Mouse (Mus musculus) liver, embryonic 14.5 days (tissue): ENCODE results near the gene Vmp1.

Source experiments
- CTCF ChIP-seq: IDR thresholded peaks from 2 replicates; pipeline ENCODE4 v1.5.1; 2016; ENCODE audit warnings: antibody characterized with exemption, low read depth, control low read depth
- EP300 ChIP-seq: IDR thresholded peaks from 2 replicates; pipeline ENCODE4 v1.6.1; 2016; ENCODE audit warnings: antibody characterized with exemption, low read depth

- TF ChIP-seq CTCF (no peak), EP300 (no peak)
These were observed 29.5 kb downstream of the Vmp1 start for GRCm38 (mm10) chr11:86654096-86654495.
